Mouse (Mus musculus): ENCODE data around the gene Itpkb. TPM values are rescaled to one million over a fixed set of nuclear protein-coding genes. Genes with fewer than 3 reads are reported as not detected.

Itpkb gene
- total and polyA plus RNA-seq, 3 experiments = 14.6 to 17.8 (median 16.9) TPM

GRCm38 (mm10) chr1:180318407-180318806 lies 11.9 kb upstream of the Itpkb start:
- Histone ChIP-seq H3K27me3 (ENCODE audit: insufficient read depth, low read length) (no peaks in the 10 kb centered on the region; the same call in 1 of the 2 replicates), H3K36me3 (replicated peaks) (no peaks in the 10 kb centered on the region), H3K4me1 (ENCODE audit: insufficient read depth, low read depth, low read length) (peaks cover 39% of the 10 kb centered on the region), H3K4me3 (ENCODE audit: low read depth, low read length) (no peak overlapping the region), H3K9me3 (replicated peaks) (no peaks in the 10 kb centered on the region)
- ATAC-seq (ENCODE audit: extremely low read depth, insufficient number of reproducible peaks, low FRiP score, poor library complexity, severe bottlenecking) (no peak), DNase-seq (ENCODE audit: low spot score) (no peak)
- TF ChIP-seq GATA1 (IDR thresholded peaks at IDR 0.05; ENCODE audit: borderline replicate concordance, low read length) (no peak), TAL1 (conservative IDR thresholded peaks at IDR 0.05; ENCODE audit: low read depth, low read length) (no peak), POLR2AphosphoS5 (IDR thresholded peaks at IDR 0.05; ENCODE audit: insufficient replicate concordance, low read depth, low read length) (no peak), CTCF (IDR thresholded peaks at IDR 0.05; ENCODE audit: low read depth, low read length) (no peak), GATA2 (IDR thresholded peaks at IDR 0.05; ENCODE audit: borderline replicate concordance, low read depth, low read length) (no peak)

- DNase-seq (ENCODE audit: low spot score) = no peak
- H3K27me3 ChIP-seq (ENCODE audit: insufficient read depth, low read length) = no peaks in the 10 kb centered on the region
- H3K4me1 ChIP-seq (ENCODE audit: insufficient read depth, low read depth, low read length) = peaks cover 27% of the 10 kb centered on the region
- no peaks in the 10 kb centered on the region for H3K9me3 ChIP-seq (replicated peaks)
- TF ChIP-seq POLR2AphosphoS5 (IDR thresholded peaks at IDR 0.05; ENCODE audit: insufficient replicate concordance, low read depth, low read length) (no peak), CTCF (IDR thresholded peaks at IDR 0.05; ENCODE audit: low read depth, low read length) (no peak), GATA1 (IDR thresholded peaks at IDR 0.05; ENCODE audit: borderline replicate concordance, low read length) (no peak), GATA2 (IDR thresholded peaks at IDR 0.05; ENCODE audit: borderline replicate concordance, low read depth, low read length) (no peak), TAL1 (conservative IDR thresholded peaks at IDR 0.05; ENCODE audit: low read depth, low read length) (no peak)
- H3K36me3 ChIP-seq (replicated peaks) = no peaks in the 10 kb centered on the region
- no peak overlapping the region for H3K4me3 ChIP-seq (ENCODE audit: low read depth, low read length)
- no peak for ATAC-seq (ENCODE audit: extremely low read depth, insufficient number of reproducible peaks, low FRiP score, poor library complexity, severe bottlenecking)
Measured at GRCm38 (mm10) chr1:180319895-180320294, 10.4 kb upstream of the Itpkb start.

GRCm38 (mm10) chr1:180322896-180323295 lies 7.4 kb upstream of the Itpkb start:
- Histone ChIP-seq H3K27me3 (ENCODE audit: insufficient read depth, low read length) (no peaks in the 10 kb centered on the region), H3K9me3 (replicated peaks) (no peaks in the 10 kb centered on the region), H3K4me1 (ENCODE audit: insufficient read depth, low read depth, low read length) (peaks cover 13% of the 10 kb centered on the region), H3K4me3 (ENCODE audit: low read depth, low read length) (no peak overlapping the region), H3K36me3 (replicated peaks) (no peaks in the 10 kb centered on the region)
- no peak for TF ChIP-seq GATA2 (IDR thresholded peaks at IDR 0.05; ENCODE audit: borderline replicate concordance, low read depth, low read length)
- TF ChIP-seq CTCF (IDR thresholded peaks at IDR 0.05; ENCODE audit: low read depth, low read length) = no peak
- no peak for TF ChIP-seq TAL1 (conservative IDR thresholded peaks at IDR 0.05; ENCODE audit: low read depth, low read length)
- TF ChIP-seq GATA1 (IDR thresholded peaks at IDR 0.05; ENCODE audit: borderline replicate concordance, low read length) = no peak
- no peak for TF ChIP-seq POLR2AphosphoS5 (IDR thresholded peaks at IDR 0.05; ENCODE audit: insufficient replicate concordance, low read depth, low read length)
- DNase-seq (ENCODE audit: low spot score) = no peak
- ATAC-seq (ENCODE audit: extremely low read depth, insufficient number of reproducible peaks, low FRiP score, poor library complexity, severe bottlenecking) = no peak

GRCm38 (mm10) chr1:180323491-180323890 lies 6.8 kb upstream of the Itpkb start:
- no peak for TF ChIP-seq CTCF (IDR thresholded peaks at IDR 0.05; ENCODE audit: low read depth, low read length)
- no peak for TF ChIP-seq POLR2AphosphoS5 (IDR thresholded peaks at IDR 0.05; ENCODE audit: insufficient replicate concordance, low read depth, low read length)
- TF ChIP-seq TAL1 (conservative IDR thresholded peaks at IDR 0.05; ENCODE audit: low read depth, low read length) = no peak
- TF ChIP-seq GATA2 (IDR thresholded peaks at IDR 0.05; ENCODE audit: borderline replicate concordance, low read depth, low read length) = no peak
- no peak for TF ChIP-seq GATA1 (IDR thresholded peaks at IDR 0.05; ENCODE audit: borderline replicate concordance, low read length)
- no peaks in the 10 kb centered on the region for H3K27me3 ChIP-seq (ENCODE audit: insufficient read depth, low read length)
- H3K4me1 ChIP-seq (ENCODE audit: insufficient read depth, low read depth, low read length) = peaks cover 9% of the 10 kb centered on the region
- ATAC-seq (ENCODE audit: extremely low read depth, insufficient number of reproducible peaks, low FRiP score, poor library complexity, severe bottlenecking) (no peak), DNase-seq (ENCODE audit: low spot score) (no peak)
- no peaks in the 10 kb centered on the region for H3K9me3 ChIP-seq (replicated peaks)
- no peaks in the 10 kb centered on the region for H3K36me3 ChIP-seq (replicated peaks)
- H3K4me3 ChIP-seq (ENCODE audit: low read depth, low read length) = no peak overlapping the region

- TF ChIP-seq POLR2AphosphoS5 (IDR thresholded peaks at IDR 0.05; ENCODE audit: insufficient replicate concordance, low read depth, low read length) (no peak), GATA1 (IDR thresholded peaks at IDR 0.05; ENCODE audit: borderline replicate concordance, low read length) (no peak), CTCF (IDR thresholded peaks at IDR 0.05; ENCODE audit: low read depth, low read length) (no peak), TAL1 (conservative IDR thresholded peaks at IDR 0.05; ENCODE audit: low read depth, low read length) (no peak), GATA2 (IDR thresholded peaks at IDR 0.05; ENCODE audit: borderline replicate concordance, low read depth, low read length) (no peak)
- H3K27me3 ChIP-seq (ENCODE audit: insufficient read depth, low read length) = no peaks in the 10 kb centered on the region
- H3K4me1 ChIP-seq (ENCODE audit: insufficient read depth, low read depth, low read length) = peaks cover 9% of the 10 kb centered on the region
- DNase-seq (ENCODE audit: low spot score) (no peak), ATAC-seq (ENCODE audit: extremely low read depth, insufficient number of reproducible peaks, low FRiP score, poor library complexity, severe bottlenecking) (no peak)
- H3K36me3 ChIP-seq (replicated peaks) = no peaks in the 10 kb centered on the region
- no peaks in the 10 kb centered on the region for H3K9me3 ChIP-seq (replicated peaks)
- no peak overlapping the region for H3K4me3 ChIP-seq (ENCODE audit: low read depth, low read length)
Measured at GRCm38 (mm10) chr1:180324271-180324670, 6.0 kb upstream of the Itpkb start.

GRCm38 (mm10) chr1:180328794-180329665 lies 1.3 kb upstream of the Itpkb start:
- H3K27me3 ChIP-seq (ENCODE audit: insufficient read depth, low read length) = peaks cover 13% of the 10 kb centered on the region; the same call in 1 of the 2 replicates
- ATAC-seq (ENCODE audit: extremely low read depth, insufficient number of reproducible peaks, low FRiP score, poor library complexity, severe bottlenecking) (0 out of 2 replicates have a peak, but pooled peaks have one; percentile 26), DNase-seq (ENCODE audit: low spot score) (peak; percentile 39)
- no peaks in the 10 kb centered on the region for H3K9me3 ChIP-seq (replicated peaks)
- peak overlapping the region; percentile 11; the same call in 1 of the 2 replicates for H3K4me3 ChIP-seq (ENCODE audit: low read depth, low read length)
- TF ChIP-seq CTCF (IDR thresholded peaks at IDR 0.05; ENCODE audit: low read depth, low read length) = no peak
- no peak for TF ChIP-seq TAL1 (conservative IDR thresholded peaks at IDR 0.05; ENCODE audit: low read depth, low read length)
- no peak for TF ChIP-seq GATA1 (IDR thresholded peaks at IDR 0.05; ENCODE audit: borderline replicate concordance, low read length)
- no peak for TF ChIP-seq POLR2AphosphoS5 (IDR thresholded peaks at IDR 0.05; ENCODE audit: insufficient replicate concordance, low read depth, low read length)
- no peak for TF ChIP-seq GATA2 (IDR thresholded peaks at IDR 0.05; ENCODE audit: borderline replicate concordance, low read depth, low read length)
- peaks cover 50% of the 10 kb centered on the region for H3K4me1 ChIP-seq (ENCODE audit: insufficient read depth, low read depth, low read length)
- H3K36me3 ChIP-seq (replicated peaks) = peaks cover 21% of the 10 kb centered on the region

Measured in G1E (cell line).